Mouse (Mus musculus): ENCODE results near the gene Vmn1r5.

- TF ChIP-seq POLR2A (IDR thresholded peaks at IDR 0.05; ENCODE audit: borderline replicate concordance, control insufficient read depth, low read depth, low read length) (no peak), CTCF (IDR thresholded peaks at IDR 0.05; ENCODE audit: control insufficient read depth, insufficient read depth, low read length) (no peak)
These were observed 13.6 kb upstream of the Vmn1r5 start for GRCm38 (mm10) chr6:56956436-56956835.

Measured in bone marrow, adult 2 months (tissue).